Mouse (Mus musculus) stomach, postnatal 0 days (tissue): ENCODE measurements around the gene Tmco1. TPM values are rescaled to one million over a fixed set of nuclear protein-coding genes. Genes with fewer than 3 reads are reported as not detected.

Source experiments
- ATAC-seq: fragments of 200-750 bp; cut with Nextera tagmentation; 2 replicates; pipeline ENCODE4 v1.8.0; 2017; ENCODE audit not compliant: low FRiP score, low TSS enrichment
- DNase-seq: peaks from one replicate; pipeline ENCODE4 v3.0.0-alpha.2; 2016; ENCODE audit warnings: low spot score
- H3K27ac ChIP-seq: fragments of 300-500 bp; sonication (generic); replicated peaks from 2 replicates; pipeline ENCODE4 v1.5.1; 2014; ENCODE audit warnings: mild to moderate bottlenecking, control low read depth
- H3K27me3 ChIP-seq: fragments of 300-500 bp; sonication (generic); 2 replicates; pipeline ENCODE4 v1.6.1; 2014; ENCODE audit warnings: low read length; ENCODE audit not compliant: control insufficient read depth, insufficient read depth
- H3K36me3 ChIP-seq: fragments of 300-500 bp; sonication (generic); 2 replicates; pipeline ENCODE4 v1.6.1; 2014; ENCODE audit warnings: low read length, mixed read lengths; ENCODE audit not compliant: control insufficient read depth, insufficient read depth
- H3K4me1 ChIP-seq: fragments of 300-500 bp; sonication (generic); replicated peaks from 2 replicates; pipeline ENCODE4 v1.6.1; 2014; ENCODE audit warnings: antibody characterized with exemption; ENCODE audit not compliant: control insufficient read depth, insufficient read depth
- H3K4me2 ChIP-seq: fragments of 300-500 bp; sonication (generic); replicated peaks from 2 replicates; pipeline ENCODE4 v1.6.1; 2014; ENCODE audit warnings: low read depth, mild to moderate bottlenecking, control low read depth, moderate library complexity
- H3K4me3 ChIP-seq: fragments of 300-500 bp; sonication (generic); 2 replicates; pipeline ENCODE4 v1.5.1; 2014; ENCODE audit warnings: low read depth, low read length, control low read depth
- H3K9ac ChIP-seq: fragments of 300-500 bp; sonication (generic); 2 replicates; pipeline ENCODE4 v1.6.1; 2014; ENCODE audit warnings: mild to moderate bottlenecking, low read length, control low read depth, mixed read lengths
- H3K9me3 ChIP-seq: fragments of 300-500 bp; sonication (generic); 2 replicates; pipeline ENCODE4 v1.6.1; 2016; ENCODE audit warnings: low read length; ENCODE audit not compliant: control insufficient read depth
- CTCF ChIP-seq: IDR thresholded peaks from 2 replicates; pipeline ENCODE4 v1.5.1; 2016; ENCODE audit warnings: antibody characterized with exemption, low read depth, mild to moderate bottlenecking, moderate library complexity
- EP300 ChIP-seq: optimal IDR thresholded peaks from 2 replicates; pipeline ENCODE3; 2016; ENCODE audit warnings: antibody characterized with exemption
- WGBS: fragments of 180-500 bp; shearing (Covaris S2); extraction: QIAGEN DNeasy Blood & Tissue Kit; methylation state at CpG from one replicate; pipeline ENCODE4 v1.1.7; 2014; 5-methylcytosine and 5-hydroxymethylcytosine counted together
- polyA plus RNA-seq: library from polyadenylated mRNA; unstranded; fragments of >200 nt; fragmentation: Nextera tagmentation; extraction: Ambion mirVana; gene quantifications from 2 replicates; pipeline ENCODE4 v1.2.1, GENCODE M21; 2015

Gene Tmco1
- polyA plus RNA-seq, 1 experiment from 2014 or later, result 77.2 TPM

DNA sequence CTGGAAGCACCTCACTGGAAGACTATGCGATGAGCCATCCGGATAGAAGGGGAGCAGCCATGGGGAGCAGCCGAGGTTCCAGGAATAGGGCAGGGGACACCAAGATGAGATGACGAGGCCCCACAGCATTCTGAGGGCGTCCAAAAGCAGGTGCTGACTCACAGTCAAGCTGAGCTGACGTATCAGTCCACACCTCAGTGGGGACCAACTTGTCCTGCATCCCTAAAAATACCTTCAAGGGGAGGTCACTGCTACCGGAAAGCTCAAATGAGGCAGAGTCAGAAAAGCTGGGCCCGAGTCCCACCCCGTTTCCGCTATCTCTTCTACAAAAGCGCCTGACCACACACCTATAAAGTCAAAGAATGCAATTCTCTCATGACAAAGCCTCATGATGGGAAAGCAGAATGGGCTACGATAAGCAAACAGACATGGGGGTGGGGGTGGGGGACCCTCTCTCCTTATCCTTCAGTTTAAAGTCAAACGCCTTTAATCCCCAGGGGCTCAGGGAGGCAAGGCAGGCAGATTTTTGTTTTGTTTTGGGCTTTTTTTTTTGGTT is 28.9 kb upstream of the Tmco1 start:
- DNase-seq (no peak), ATAC-seq (no peak)
- Histone ChIP-seq H3K27me3 (no peaks in the 10 kb centered on the region), H3K4me1 (no peaks in the 10 kb centered on the region; the same call in 1 of the 2 replicates), H3K27ac (no peak overlapping the region), H3K4me2 (no peak overlapping the region), H3K36me3 (no peaks in the 10 kb centered on the region), H3K9me3 (no peaks in the 10 kb centered on the region), H3K4me3 (no peak overlapping the region), H3K9ac (no peak overlapping the region)
- TF ChIP-seq EP300 (no peak), CTCF (no peak)
- 66% methylated on average over 13 of the region's 13 CpGs for WGBS

DNA sequence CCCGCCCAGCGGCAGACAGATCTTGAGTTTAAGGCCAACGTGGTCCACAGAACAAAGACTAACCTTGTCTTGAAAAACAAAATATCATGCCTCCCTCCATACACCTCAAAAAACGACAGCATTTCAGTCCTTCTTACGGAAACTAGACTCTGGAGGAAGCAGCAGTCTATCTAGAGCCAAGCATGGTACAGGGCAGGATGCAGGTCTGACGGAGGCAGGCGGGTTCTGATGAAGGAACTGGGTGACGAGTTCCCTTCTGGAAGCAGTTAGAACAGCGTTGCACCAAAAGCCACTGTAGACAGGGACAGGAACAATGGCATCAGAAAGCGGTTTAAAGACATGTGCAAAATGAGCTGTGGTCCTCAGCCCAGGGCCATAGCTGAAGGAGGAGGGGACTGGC is 28.1 kb upstream of the Tmco1 start:
- H3K27me3 ChIP-seq, result no peaks in the 10 kb centered on the region
- no peaks in the 10 kb centered on the region for H3K36me3 ChIP-seq
- 84% methylated on average over 10 of the region's 10 CpGs for WGBS
- no peak overlapping the region for H3K27ac ChIP-seq
- no peak for TF ChIP-seq CTCF
- no peak for TF ChIP-seq EP300
- H3K9ac ChIP-seq, result no peak overlapping the region
- no peak for ATAC-seq
- H3K4me3 ChIP-seq, result no peak overlapping the region
- no peak overlapping the region for H3K4me2 ChIP-seq
- DNase-seq, result no peak
- H3K9me3 ChIP-seq, result no peaks in the 10 kb centered on the region
- no peaks in the 10 kb centered on the region for H3K4me1 ChIP-seq

DNA sequence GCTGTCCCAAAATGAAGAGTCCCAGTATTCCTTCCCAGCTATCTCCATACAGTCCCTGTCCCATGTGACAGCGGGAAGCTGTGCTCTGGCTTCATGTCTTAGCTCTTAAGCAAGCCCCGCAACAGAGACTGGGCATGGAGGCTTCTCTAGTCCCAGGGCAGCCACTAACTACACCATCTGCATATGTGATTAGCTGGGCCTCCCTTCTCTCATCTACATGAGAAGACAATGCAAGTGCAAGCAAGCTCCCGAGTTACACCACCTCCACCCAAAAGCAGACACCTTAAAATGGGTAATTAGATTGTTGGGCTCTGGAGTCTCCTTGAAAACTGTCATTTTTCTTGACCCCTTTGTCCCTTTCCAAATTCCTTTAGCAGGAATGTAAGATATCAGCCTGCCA is 26.1 kb upstream of the Tmco1 start:
- TF ChIP-seq EP300 (no peak), CTCF (no peak)
- Histone ChIP-seq H3K36me3 (no peaks in the 10 kb centered on the region), H3K9me3 (no peaks in the 10 kb centered on the region), H3K27ac (no peak overlapping the region), H3K27me3 (no peaks in the 10 kb centered on the region), H3K4me3 (no peak overlapping the region), H3K4me1 (0 out of 2 replicates have a peak, but pooled peaks cover 2% of the 10 kb centered on the region), H3K4me2 (no peak overlapping the region), H3K9ac (no peak overlapping the region)
- DNase-seq (no peak), ATAC-seq (no peak)
- WGBS, result 83% methylated on average over 3 of the region's 3 CpGs

DNA sequence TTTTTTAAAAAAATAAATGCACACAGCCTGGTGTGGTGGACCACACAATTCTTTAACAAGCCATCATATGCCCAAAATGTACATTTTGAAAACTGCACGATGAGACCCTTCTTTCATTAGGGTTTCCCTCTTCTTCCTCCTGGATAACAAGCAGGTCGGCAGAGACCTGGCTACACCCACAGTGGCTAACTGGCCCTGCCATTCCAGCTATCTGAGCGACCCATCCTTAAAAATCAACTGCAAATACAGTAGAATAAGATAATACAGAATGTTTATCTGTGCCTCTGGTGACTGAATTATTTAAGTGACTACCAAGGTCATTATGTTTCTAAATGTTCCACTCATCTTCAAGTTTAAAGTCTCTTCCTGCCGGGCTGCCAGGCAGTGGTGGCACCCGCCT is 25.4 kb upstream of the Tmco1 start:
- H3K36me3 ChIP-seq, result no peaks in the 10 kb centered on the region
- ATAC-seq, result no peak
- H3K9ac ChIP-seq, result no peak overlapping the region
- no peaks in the 10 kb centered on the region for H3K27me3 ChIP-seq
- H3K4me3 ChIP-seq, result peak overlapping the region; percentile 81; the same call in 1 of the 2 replicates
- H3K27ac ChIP-seq, result no peak overlapping the region
- H3K9me3 ChIP-seq, result no peaks in the 10 kb centered on the region
- TF ChIP-seq EP300, result no peak
- no peak for TF ChIP-seq CTCF
- no peak for DNase-seq
- 0 out of 2 replicates have a peak, but pooled peaks cover 2% of the 10 kb centered on the region for H3K4me1 ChIP-seq
- peak overlapping the region; percentile 94 for H3K4me2 ChIP-seq
- 55% methylated on average over 5 of the region's 5 CpGs for WGBS

DNA sequence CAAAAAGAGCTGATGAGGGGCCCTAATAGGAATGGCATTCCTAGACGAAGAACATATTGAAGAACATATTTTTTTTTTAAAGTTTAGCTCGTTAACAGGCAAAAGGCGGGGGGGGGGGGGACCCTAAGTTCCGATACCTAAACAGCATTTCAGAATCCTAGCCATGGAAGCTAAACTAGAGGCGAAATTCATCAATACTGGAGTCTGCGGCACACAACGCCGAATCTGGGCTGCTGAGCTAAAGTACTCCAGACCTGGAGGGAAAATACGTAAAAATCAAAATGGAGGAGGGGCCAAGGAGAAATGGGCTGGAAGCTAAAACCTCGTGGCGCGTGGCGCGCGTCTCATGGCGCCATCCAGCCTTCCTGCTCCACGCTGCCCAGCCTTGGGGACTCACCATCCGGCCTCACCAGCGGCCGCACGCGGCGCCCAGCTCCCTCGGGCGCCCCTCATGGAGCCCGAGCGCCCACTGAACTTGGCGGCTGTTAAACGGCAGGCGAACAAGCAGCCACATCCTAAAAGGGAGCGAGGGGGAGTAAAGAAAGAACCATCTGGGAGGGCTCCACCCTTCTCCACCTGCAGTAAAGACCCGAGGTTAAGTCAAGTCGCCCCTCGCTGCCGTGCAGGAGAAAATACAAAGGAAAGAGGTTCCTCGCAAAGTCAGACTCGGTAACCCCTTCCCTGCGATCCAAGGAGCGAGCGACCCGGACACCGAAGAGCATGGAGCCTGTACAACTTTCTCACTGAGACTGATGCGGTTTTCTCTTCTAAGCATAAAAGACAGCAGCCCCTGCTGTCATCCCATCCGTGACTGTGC is 24.5 kb upstream of the Tmco1 start:
- peak; percentile 15; the same call in 1 of the 2 replicates for ATAC-seq
- no peaks in the 10 kb centered on the region for H3K9me3 ChIP-seq
- no peaks in the 10 kb centered on the region for H3K27me3 ChIP-seq
- H3K9ac ChIP-seq, result peak overlapping the region; percentile 85
- H3K4me2 ChIP-seq, result peak overlapping the region; percentile 94
- 0 out of 2 replicates have a peak, but pooled peaks cover 2% of the 10 kb centered on the region for H3K4me1 ChIP-seq
- under 1% methylated on average over 44 of the region's 44 CpGs for WGBS
- H3K4me3 ChIP-seq, result peak overlapping the region; percentile 81
- H3K27ac ChIP-seq, result peak overlapping the region; percentile 96
- peak; percentile 67 for DNase-seq
- H3K36me3 ChIP-seq, result no peaks in the 10 kb centered on the region
- TF ChIP-seq EP300, result no peak
- TF ChIP-seq CTCF, result peak; percentile 24

DNA sequence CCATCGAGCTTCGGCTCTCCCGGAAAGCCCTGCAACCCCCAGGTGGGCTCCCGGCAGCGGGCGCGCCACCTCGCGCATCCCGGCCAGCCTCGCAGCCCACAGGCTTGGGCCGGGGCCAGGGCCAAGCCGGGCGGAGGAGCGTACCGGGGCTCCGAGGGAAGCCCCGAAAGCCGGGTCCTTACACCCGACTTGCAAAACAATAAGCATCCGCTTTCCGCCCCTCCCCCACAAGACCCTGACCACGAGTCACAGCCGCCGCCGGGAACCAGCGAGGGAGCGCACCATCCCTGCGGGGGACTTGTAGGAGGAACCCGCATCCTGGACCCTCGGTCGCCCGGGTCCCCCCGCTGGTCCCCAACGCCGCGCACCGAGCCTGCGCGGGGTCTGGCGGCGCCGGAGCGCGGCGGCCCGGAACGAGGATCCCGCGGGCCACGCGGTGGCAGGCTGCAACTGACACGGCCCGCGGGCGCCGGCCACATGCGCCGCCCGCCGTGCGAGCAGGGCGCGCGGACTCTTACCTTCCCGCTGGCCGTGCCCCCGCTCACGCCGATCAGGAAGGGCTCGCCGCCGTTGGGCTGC is 23.8 kb upstream of the Tmco1 start:
- Histone ChIP-seq H3K9ac (peak overlapping the region; percentile 85), H3K4me2 (peak overlapping the region; percentile 94), H3K36me3 (no peaks in the 10 kb centered on the region), H3K9me3 (no peaks in the 10 kb centered on the region), H3K27me3 (no peaks in the 10 kb centered on the region), H3K4me1 (0 out of 2 replicates have a peak, but pooled peaks cover 2% of the 10 kb centered on the region), H3K4me3 (peak overlapping the region; percentile 81), H3K27ac (peak overlapping the region; percentile 96)
- peak; percentile 21 for ATAC-seq
- TF ChIP-seq CTCF (peak; percentile 43), EP300 (no peak)
- under 1% methylated on average over 67 of the region's 73 CpGs for WGBS
- peak; percentile 69 for DNase-seq
